Mouse (Mus musculus): ENCODE results near the gene Tap1. TPM values are rescaled to one million over a fixed set of nuclear protein-coding genes. Genes with fewer than 3 reads are reported as not detected.

Tap1 gene
- total and polyA plus RNA-seq, 3 experiments = 102 to 184 (median 157) TPM

DNA sequence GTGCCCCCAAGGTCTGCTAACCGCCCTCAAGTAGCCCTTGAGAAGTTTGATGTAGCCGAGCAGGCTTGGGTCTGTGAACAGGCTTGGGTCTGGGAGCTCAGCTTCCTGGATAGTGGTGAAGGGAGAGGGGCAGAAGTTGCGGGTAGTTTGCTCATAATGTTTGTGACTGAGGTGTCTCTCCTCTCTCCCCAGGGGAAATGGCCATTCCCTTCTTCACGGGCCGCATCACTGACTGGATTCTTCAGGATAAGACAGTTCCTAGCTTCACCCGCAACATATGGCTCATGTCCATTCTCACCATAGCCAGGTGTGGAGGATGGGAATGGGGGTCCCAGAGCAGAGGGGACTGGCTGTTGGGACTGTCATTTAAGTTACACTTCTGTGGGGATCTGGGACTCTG is 1.6 kb downstream of the Tap1 start:
- H3K9me3 ChIP-seq (replicated peaks; ENCODE audit: low read length) = no peaks in the 10 kb centered on the region
- no peaks in the 10 kb centered on the region for H3K27me3 ChIP-seq (replicated peaks)
- peak overlapping the region; percentile 52 to 98 (median 81) for H3K4me3 ChIP-seq (replicated peaks in 1 of 3; ENCODE audit: low read depth in 2 of 3, low read length in 2 of 3, poor library complexity in 1 of 3)
- peak overlapping the region; percentile 94 for H3K9ac ChIP-seq (ENCODE audit: insufficient read depth, low read depth)
- in situ Hi-C loops (cut with MboI; ENCODE audit: low pct_ligation_motif_present, low pct_unique_long_range_greater_than_20kb, low sequenced_read_pairs) (no loop called here), dilution Hi-C loops (cut with MboI; ENCODE audit: extremely low pct_ligation_motif_present, extremely low pct_unique_long_range_greater_than_20kb, low sequenced_read_pairs) (no loop called here)
- H3K4me1 ChIP-seq (ENCODE audit: control insufficient read depth in 1 of 2, insufficient read depth in 2 of 2) = peaks cover 27 to 59% of the 10 kb centered on the region in 2 experiments
- TF ChIP-seq POLR2A (IDR thresholded peaks at IDR 0.05; ENCODE audit: low read depth, low read length) = peak; percentile 9; the same call in 1 of the 2 replicates
- TF ChIP-seq ELF1 (IDR thresholded peaks at IDR 0.05; ENCODE audit: low read depth, low read length) = no peak
- peaks cover 88% of the 10 kb centered on the region for H3K79me2 ChIP-seq (replicated peaks; ENCODE audit: control insufficient read depth, extremely low read depth, insufficient read depth, poor library complexity, severe bottlenecking)
- no peak for DNase-seq (ENCODE audit: extremely low read depth)
- peak overlapping the region; percentile 30 for H3K27ac ChIP-seq (ENCODE audit: insufficient read depth, low read depth)
- H3K36me3 ChIP-seq (replicated peaks in 1 of 2; ENCODE audit: control insufficient read depth in 1 of 2, insufficient read depth in 1 of 2, low read length in 1 of 2) = peaks cover 45 to 61% of the 10 kb centered on the region in 2 experiments
- H3K4me2 ChIP-seq (ENCODE audit: insufficient read depth, low read depth, poor library complexity, severe bottlenecking) = peak overlapping the region; percentile 92

DNA sequence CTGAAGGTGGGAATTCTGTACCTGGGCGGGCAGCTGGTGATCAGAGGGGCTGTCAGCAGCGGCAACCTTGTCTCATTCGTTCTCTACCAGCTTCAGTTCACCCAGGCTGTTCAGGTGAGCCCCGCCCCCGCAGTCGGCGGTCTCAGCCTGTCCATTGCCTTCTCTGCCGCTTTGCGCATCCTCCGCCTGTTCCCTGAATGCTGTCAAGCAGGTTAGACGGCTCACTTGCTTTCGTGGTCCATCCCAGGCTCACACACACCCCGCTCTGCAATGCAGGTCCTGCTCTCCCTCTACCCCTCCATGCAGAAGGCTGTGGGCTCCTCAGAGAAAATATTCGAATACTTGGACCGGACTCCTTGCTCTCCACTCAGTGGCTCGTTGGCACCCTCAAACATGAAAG is 5.5 kb downstream of the Tap1 start:
- in situ Hi-C loops (cut with MboI; ENCODE audit: low pct_ligation_motif_present, low pct_unique_long_range_greater_than_20kb, low sequenced_read_pairs) = no loop called here
- H3K36me3 ChIP-seq (replicated peaks in 1 of 2; ENCODE audit: control insufficient read depth in 1 of 2, insufficient read depth in 1 of 2, low read length in 1 of 2) = peaks cover 60 to 76% of the 10 kb centered on the region in 2 experiments
- TF ChIP-seq NELFE (IDR thresholded peaks at IDR 0.05; ENCODE audit: low read depth, low read length) (no peak), ZMIZ1 (IDR thresholded peaks at IDR 0.05; ENCODE audit: low read depth, low read length) (no peak), E2F4 (IDR thresholded peaks at IDR 0.05; ENCODE audit: insufficient replicate concordance, low read depth, low read length) (no peak), POLR2AphosphoS2 (IDR thresholded peaks at IDR 0.05; ENCODE audit: low read depth, low read length) (peak; percentile 65; the same call in 1 of the 2 replicates), CHD1 (IDR thresholded peaks at IDR 0.05; ENCODE audit: low read depth, low read length) (no peak)
- H3K79me2 ChIP-seq (replicated peaks; ENCODE audit: control insufficient read depth, extremely low read depth, insufficient read depth, poor library complexity, severe bottlenecking) = peaks cover 70% of the 10 kb centered on the region
- H3K4me1 ChIP-seq (ENCODE audit: control insufficient read depth in 1 of 2, insufficient read depth in 2 of 2) = peaks cover 32 to 72% of the 10 kb centered on the region in 2 experiments
- H3K9ac ChIP-seq (ENCODE audit: insufficient read depth, low read depth) = no peak overlapping the region
- no peak overlapping the region for H3K4me3 ChIP-seq (replicated peaks in 1 of 3; ENCODE audit: low read depth in 2 of 3, low read length in 2 of 3, poor library complexity in 1 of 3)
- no peak overlapping the region; the same call in 1 of the 2 replicates for H3K4me2 ChIP-seq (ENCODE audit: insufficient read depth, low read depth, poor library complexity, severe bottlenecking)
- H3K27me3 ChIP-seq (replicated peaks) = no peaks in the 10 kb centered on the region
- no peaks in the 10 kb centered on the region for H3K9me3 ChIP-seq (replicated peaks; ENCODE audit: low read length)
- dilution Hi-C loops (cut with MboI; ENCODE audit: extremely low pct_ligation_motif_present, extremely low pct_unique_long_range_greater_than_20kb, low sequenced_read_pairs) = no loop called here
- no peak for DNase-seq (ENCODE audit: extremely low read depth)
- H3K27ac ChIP-seq (ENCODE audit: insufficient read depth, low read depth) = no peak overlapping the region

GRCm38 (mm10) chr17:34193468-34193867 is 6.1 kb downstream of the Tap1 start:
- Histone ChIP-seq H3K4me1 (ENCODE audit: control insufficient read depth in 1 of 2, insufficient read depth in 2 of 2) (peaks cover 32 to 72% of the 10 kb centered on the region in 2 experiments), H3K4me3 (replicated peaks in 1 of 3; ENCODE audit: low read depth in 2 of 3, low read length in 2 of 3, poor library complexity in 1 of 3) (no peak overlapping the region), H3K79me2 (replicated peaks; ENCODE audit: control insufficient read depth, extremely low read depth, insufficient read depth, poor library complexity, severe bottlenecking) (peaks cover 68% of the 10 kb centered on the region), H3K27ac (ENCODE audit: insufficient read depth, low read depth) (no peak overlapping the region), H3K27me3 (replicated peaks) (no peaks in the 10 kb centered on the region), H3K9ac (ENCODE audit: insufficient read depth, low read depth) (no peak overlapping the region), H3K4me2 (ENCODE audit: insufficient read depth, low read depth, poor library complexity, severe bottlenecking) (no peak overlapping the region; the same call in 1 of the 2 replicates), H3K9me3 (replicated peaks; ENCODE audit: low read length) (no peaks in the 10 kb centered on the region), H3K36me3 (replicated peaks in 1 of 2; ENCODE audit: control insufficient read depth in 1 of 2, insufficient read depth in 1 of 2, low read length in 1 of 2) (peaks cover 60 to 76% of the 10 kb centered on the region in 2 experiments)
- dilution Hi-C loops (cut with MboI; ENCODE audit: extremely low pct_ligation_motif_present, extremely low pct_unique_long_range_greater_than_20kb, low sequenced_read_pairs) (no loop called here), in situ Hi-C loops (cut with MboI; ENCODE audit: low pct_ligation_motif_present, low pct_unique_long_range_greater_than_20kb, low sequenced_read_pairs) (no loop called here)
- no peak for DNase-seq (ENCODE audit: extremely low read depth)
- TF ChIP-seq E2F4 (IDR thresholded peaks at IDR 0.05; ENCODE audit: insufficient replicate concordance, low read depth, low read length) = no peak
- no peak for TF ChIP-seq RAD21 (IDR thresholded peaks at IDR 0.05; ENCODE audit: low read depth, low read length)
- TF ChIP-seq IRF4 (IDR thresholded peaks at IDR 0.05; ENCODE audit: low read depth, low read length) = no peak
- no peak for TF ChIP-seq NRF1 (IDR thresholded peaks at IDR 0.05; ENCODE audit: low read depth, low read length)
- TF ChIP-seq TCF12 (IDR thresholded peaks at IDR 0.05; ENCODE audit: low read depth, low read length) = no peak
- no peak for TF ChIP-seq CHD2 (IDR thresholded peaks at IDR 0.05; ENCODE audit: low read length)
- TF ChIP-seq MYC (IDR thresholded peaks at IDR 0.05; ENCODE audit: low read depth, low read length) = no peak
- TF ChIP-seq PAX5 (IDR thresholded peaks at IDR 0.05; ENCODE audit: low read length) = no peak

All from CH12.LX (cell line).